Mouse (Mus musculus) thymus, adult 2 months (tissue): ENCODE results near the gene Intu. TPM values are rescaled to one million over a fixed set of nuclear protein-coding genes. Genes with fewer than 3 reads are reported as not detected.

Experiments used
- DNase-seq: peaks from one replicate; pipeline ENCODE4 v3.0.0; 2021
- H3K27ac ChIP-seq: fragments of 200-500 bp; 2 replicates; pipeline ENCODE4 v1.5.1; 2012; ENCODE audit warnings: low read length, control low read depth; ENCODE audit not compliant: control insufficient read depth, insufficient read depth
- H3K27me3 ChIP-seq: fragments of 200-500 bp; 2 replicates; pipeline ENCODE4 v1.6.1; 2012; ENCODE audit warnings: mild to moderate bottlenecking, low read length, moderate library complexity, mixed read lengths; ENCODE audit not compliant: control insufficient read depth, insufficient read depth
- H3K36me3 ChIP-seq: fragments of 200-500 bp; 2 replicates; pipeline ENCODE4 v1.6.1; 2012; ENCODE audit warnings: mild to moderate bottlenecking, low read length, moderate library complexity; ENCODE audit not compliant: control insufficient read depth, insufficient read depth
- H3K4me1 ChIP-seq: fragments of 200-500 bp; replicated peaks from 2 replicates; pipeline ENCODE4 v1.6.1; 2012; ENCODE audit warnings: low read length; ENCODE audit not compliant: control insufficient read depth, insufficient read depth
- H3K4me3 ChIP-seq: fragments of 200-500 bp; 2 replicates; pipeline ENCODE4 v1.5.1; 2012; ENCODE audit warnings: mild to moderate bottlenecking, low read length, control low read depth, moderate library complexity; ENCODE audit not compliant: control insufficient read depth, insufficient read depth
- CTCF ChIP-seq: fragments of 200-500 bp; IDR thresholded peaks from 2 replicates; pipeline ENCODE4 v1.5.1; 2012; ENCODE audit warnings: mild to moderate bottlenecking, control low read depth, low read length, moderate library complexity, borderline replicate concordance; ENCODE audit not compliant: control insufficient read depth, poor library complexity, insufficient read depth; ENCODE audit errors: extremely low read depth
- POLR2A ChIP-seq: fragments of 200-500 bp; IDR thresholded peaks from 2 replicates; pipeline ENCODE4 v1.6.1; 2012; ENCODE audit warnings: mild to moderate bottlenecking, low read length, control low read depth, moderate library complexity; ENCODE audit not compliant: control insufficient read depth, poor library complexity, insufficient read depth; ENCODE audit errors: extremely low read depth
- WGBS: fragments of 180-500 bp; shearing (Covaris S2); methylation state at CpG from one replicate; pipeline ENCODE4 v1.1.7; 2018; 5-methylcytosine and 5-hydroxymethylcytosine counted together
- polyA plus RNA-seq: library from polyadenylated mRNA; depleted of rRNA; stranded (reverse); fragments of >200 nt; gene quantifications from 2 replicates; pipeline ENCODE4 v1.2.3, GENCODE M21; 2012

Intu gene
- polyA plus RNA-seq, 1 experiment, result 2.1 TPM

GRCm38 (mm10) chr3:40656339-40656738 is 125.3 kb downstream of the Intu start:
- peaks cover 8% of the 10 kb centered on the region for H3K4me1 ChIP-seq
- 95% methylated on average over 5 of the region's 5 CpGs for WGBS

DNA sequence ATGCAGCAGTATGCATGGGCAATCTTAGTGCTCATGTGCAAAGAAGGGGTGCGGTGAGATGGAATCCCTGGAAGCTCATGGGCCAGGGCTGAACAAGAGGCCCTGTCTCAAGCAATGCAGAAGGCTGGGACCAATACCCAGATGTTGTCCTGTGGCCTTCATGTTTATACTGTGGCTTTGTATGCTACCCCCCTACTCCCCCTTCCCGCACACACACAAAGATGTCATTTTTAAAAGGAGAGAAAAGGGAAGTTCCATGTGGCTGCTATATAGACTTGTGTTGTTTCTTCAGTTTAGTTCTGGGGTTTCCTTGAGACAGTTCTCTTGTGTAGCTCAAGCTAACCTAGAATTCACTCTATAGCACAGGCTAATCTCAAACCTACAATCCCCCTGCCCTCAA is 129.1 kb downstream of the Intu start:
- TF ChIP-seq CTCF (no peak), POLR2A (no peak)
- H3K27ac ChIP-seq, result no peak overlapping the region

More at GRCm38 (mm10) chr3:40656339-40656738, 125.3 kb downstream of the Intu start:
- TF ChIP-seq CTCF, result no peak
- no peak for TF ChIP-seq POLR2A
- no peak overlapping the region for H3K4me3 ChIP-seq
- H3K27me3 ChIP-seq, result no peaks in the 10 kb centered on the region; the same call in 1 of the 2 replicates
- no peak for DNase-seq
- H3K36me3 ChIP-seq, result no peaks in the 10 kb centered on the region
- H3K27ac ChIP-seq, result no peak overlapping the region

DNA sequence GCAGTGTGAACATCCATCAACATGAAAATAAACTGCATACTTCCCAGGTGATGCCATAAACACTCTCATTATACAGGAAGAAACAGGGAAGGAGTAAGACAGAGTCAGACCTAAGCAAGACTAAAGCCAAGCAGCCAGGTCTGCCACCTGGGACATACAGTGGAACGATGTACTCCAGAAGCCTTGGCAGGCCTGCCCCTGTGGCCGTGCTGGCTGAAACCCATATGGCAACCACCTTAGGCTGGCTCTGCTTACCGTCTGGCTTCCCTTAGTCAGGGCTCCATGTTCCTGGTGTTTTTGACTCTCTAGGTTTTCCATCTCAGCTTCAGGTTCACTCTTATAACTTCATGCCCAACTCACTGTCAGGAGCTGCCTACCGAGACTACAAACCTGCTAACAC is 135.0 kb downstream of the Intu start:
- Histone ChIP-seq H3K4me1 (no peaks in the 10 kb centered on the region), H3K27ac (no peak overlapping the region), H3K36me3 (no peaks in the 10 kb centered on the region), H3K4me3 (no peak overlapping the region), H3K27me3 (no peaks in the 10 kb centered on the region)
- TF ChIP-seq POLR2A (no peak), CTCF (no peak)
- 96% methylated on average over 4 of the region's 4 CpGs for WGBS
- no peak for DNase-seq

More for the DNA sequence above, 129.1 kb downstream of the Intu start:
- DNase-seq, result no peak
- Histone ChIP-seq H3K27me3 (no peaks in the 10 kb centered on the region; the same call in 1 of the 2 replicates), H3K4me3 (no peak overlapping the region), H3K36me3 (no peaks in the 10 kb centered on the region), H3K4me1 (no peaks in the 10 kb centered on the region)
- WGBS, result 69% methylated on average over 2 of the region's 2 CpGs

DNA sequence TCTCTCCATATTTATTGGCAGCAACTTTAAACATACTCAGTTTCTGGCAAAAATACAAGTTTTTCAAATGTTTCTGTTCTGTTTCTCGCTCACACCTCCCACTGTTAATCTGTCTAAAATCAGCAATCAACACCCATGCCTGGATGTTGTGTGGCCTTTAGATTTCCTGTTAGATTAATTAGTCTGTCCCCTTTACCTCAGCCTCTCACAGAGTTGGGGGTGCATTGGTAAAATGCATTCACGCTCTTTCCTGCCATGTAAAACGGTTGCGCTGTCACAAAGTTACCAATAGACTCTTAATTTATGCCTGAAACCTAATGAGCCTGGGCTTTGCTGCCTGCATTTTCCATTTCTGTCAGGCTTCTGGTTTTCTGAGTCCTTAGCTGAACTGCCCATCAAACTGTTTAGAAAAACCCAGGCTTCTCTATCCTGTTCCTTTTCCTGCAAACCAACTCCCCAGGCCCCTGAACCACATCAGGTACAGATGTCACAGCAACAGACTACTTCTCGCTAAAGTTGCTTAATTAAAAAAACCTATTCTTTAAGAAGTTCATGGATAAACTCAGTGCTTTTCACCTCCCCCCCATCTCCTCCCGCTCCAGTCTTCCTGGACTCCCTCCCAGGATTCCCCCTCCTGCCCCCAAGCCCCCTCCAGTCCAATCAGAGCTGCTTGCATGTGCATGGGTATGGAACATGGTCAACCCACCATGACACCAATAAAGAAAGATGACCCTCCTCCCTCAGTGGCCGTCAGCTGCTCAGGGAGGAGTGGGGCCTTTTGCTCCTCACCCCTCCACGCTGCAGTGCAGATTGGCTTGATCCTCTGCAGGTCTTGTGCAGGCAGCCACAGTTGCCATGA is 136.0 kb downstream of the Intu start:
- no peaks in the 10 kb centered on the region for H3K4me1 ChIP-seq
- 75% methylated on average over 8 of the region's 8 CpGs for WGBS
- H3K27me3 ChIP-seq, result no peaks in the 10 kb centered on the region
- DNase-seq, result no peak
- H3K4me3 ChIP-seq, result no peak overlapping the region
- H3K27ac ChIP-seq, result no peak overlapping the region
- H3K36me3 ChIP-seq, result no peaks in the 10 kb centered on the region
- TF ChIP-seq POLR2A, result no peak
- TF ChIP-seq CTCF, result no peak

DNA sequence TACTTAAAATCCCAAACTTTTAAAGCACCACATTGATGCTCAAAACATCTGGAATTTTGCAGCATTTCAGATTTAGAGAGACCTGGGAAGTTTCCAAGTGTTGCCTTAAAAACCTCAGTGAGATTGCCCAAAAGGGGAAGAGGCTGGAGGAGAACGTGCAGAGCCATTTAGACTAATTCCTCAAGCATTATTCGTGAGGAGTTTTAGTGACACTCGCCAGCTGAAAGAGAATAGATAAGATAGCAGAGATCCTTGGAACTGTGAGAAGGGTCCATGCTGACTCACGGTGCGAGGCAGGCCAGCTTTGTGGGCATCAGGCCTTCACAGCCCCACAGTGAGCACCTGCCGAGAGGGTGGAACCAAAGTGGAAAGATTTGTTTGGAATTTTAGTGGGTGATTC is 137.8 kb downstream of the Intu start:
- Histone ChIP-seq H3K4me1 (no peaks in the 10 kb centered on the region), H3K27ac (no peak overlapping the region), H3K27me3 (no peaks in the 10 kb centered on the region), H3K4me3 (no peak overlapping the region), H3K36me3 (no peaks in the 10 kb centered on the region)
- DNase-seq, result no peak
- no peak for TF ChIP-seq POLR2A
- no peak for TF ChIP-seq CTCF
- WGBS, result 79% methylated on average over 6 of the region's 6 CpGs

GRCm38 (mm10) chr3:40669395-40669794 is 138.3 kb downstream of the Intu start:
- H3K27ac ChIP-seq, result no peak overlapping the region
- WGBS, result 40% methylated on average over 3 of the region's 3 CpGs
- no peaks in the 10 kb centered on the region for H3K4me1 ChIP-seq
- H3K36me3 ChIP-seq, result no peaks in the 10 kb centered on the region
- H3K27me3 ChIP-seq, result no peaks in the 10 kb centered on the region
- TF ChIP-seq CTCF (no peak), POLR2A (no peak)
- H3K4me3 ChIP-seq, result no peak overlapping the region
- no peak for DNase-seq
